Mouse (Mus musculus): ENCODE data around the gene Dmgdh.

Dmgdh gene

GRCm38 (mm10) chr13:93771588-93772278 is 97.5 kb downstream of the Dmgdh start, which contains the start of gene Arsb:
Gene Arsb (plus strand): TSS chr13:93771630.
- no peak for DNase-seq (ENCODE audit: extremely low read depth, low read depth, low spot score)

GRCm38 (mm10) chr13:93772279-93772636 is 98.0 kb downstream of the Dmgdh start:
- no peak for DNase-seq (ENCODE audit: extremely low read depth, low read depth, low spot score)

GRCm38 (mm10) chr13:93772861-93773260 is 98.6 kb downstream of the Dmgdh start:
- no peak for DNase-seq (ENCODE audit: extremely low read depth, low read depth, low spot score)

- no peak for DNase-seq (ENCODE audit: extremely low read depth, low read depth, low spot score)
These were observed 99.6 kb downstream of the Dmgdh start for GRCm38 (mm10) chr13:93773704-93774315.

GRCm38 (mm10) chr13:93782823-93783222 is 108.6 kb downstream of the Dmgdh start:
- no peak for DNase-seq (ENCODE audit: extremely low read depth, low read depth, low spot score)

GRCm38 (mm10) chr13:93785329-93785728 is 111.1 kb downstream of the Dmgdh start:
- no peak for DNase-seq (ENCODE audit: extremely low read depth, low read depth, low spot score)

GRCm38 (mm10) chr13:93786051-93786450 is 111.8 kb downstream of the Dmgdh start:
- DNase-seq (ENCODE audit: extremely low read depth, low read depth, low spot score), result no peak

GRCm38 (mm10) chr13:93787647-93788046 is 113.4 kb downstream of the Dmgdh start:
- no peak for DNase-seq (ENCODE audit: extremely low read depth, low read depth, low spot score)

- no peak for DNase-seq (ENCODE audit: extremely low read depth, low read depth, low spot score)
These were observed 118.9 kb downstream of the Dmgdh start for GRCm38 (mm10) chr13:93792945-93793642.

GRCm38 (mm10) chr13:93793643-93794182 is 119.5 kb downstream of the Dmgdh start:
- DNase-seq (ENCODE audit: extremely low read depth, low read depth, low spot score), result no peak

- no peak for DNase-seq (ENCODE audit: extremely low read depth, low read depth, low spot score)
These were observed 122.9 kb downstream of the Dmgdh start for GRCm38 (mm10) chr13:93797011-93797600.
